Mouse (Mus musculus) heart, adult 2 months (tissue): ENCODE measurements around the gene Ager.

ENCODE experiments used
- CTCF ChIP-seq: fragments of 200-600 bp; IDR thresholded peaks from 2 replicates; pipeline ENCODE4 v1.8.1; 2022; ENCODE audit warnings: antibody characterized with exemption, mild to moderate bottlenecking, moderate library complexity
- EP300 ChIP-seq: fragments of 200-500 bp; IDR thresholded peaks from 2 replicates; pipeline ENCODE4 v1.6.1; 2011; ENCODE audit warnings: low read depth, low read length, control low read depth; ENCODE audit not compliant: insufficient read depth
- POLR2A ChIP-seq: fragments of 200-500 bp; IDR thresholded peaks from 2 replicates; pipeline ENCODE4 v1.6.1; 2011; ENCODE audit warnings: mild to moderate bottlenecking, low read depth, low read length, control low read depth; ENCODE audit not compliant: insufficient read depth

GRCm38 (mm10) chr17:34585121-34585520 lies 12.5 kb upstream of the Ager start:
- TF ChIP-seq POLR2A (no peak), CTCF (no peak), EP300 (no peak)
